Mouse (Mus musculus): ENCODE measurements around the gene Clybl.

- TF ChIP-seq TAL1 (IDR thresholded peaks at IDR 0.05; ENCODE audit: low read length) (no peak), GATA1 (IDR thresholded peaks at IDR 0.05; ENCODE audit: low read length) (no peak)
Measured at GRCm38 (mm10) chr14:122389684-122390370, 208.3 kb downstream of the Clybl start.

All from erythroblast, embryonic 14.5 days (primary cell).